Mouse (Mus musculus): ENCODE data around the gene Tmem51. TPM values are rescaled to one million over a fixed set of nuclear protein-coding genes. Genes with fewer than 3 reads are reported as not detected.

The Tmem51 gene
- polyA plus RNA-seq, 1 experiment, result 26.2 TPM

GRCm38 (mm10) chr4:141981475-141981874 lies 102.6 kb downstream of the Tmem51 start:
- DNase-seq, result no peak
- no peak overlapping the region for H3K4me3 ChIP-seq (replicated peaks; ENCODE audit: insufficient read depth, low read depth, low read length)
- H3K27me3 ChIP-seq (ENCODE audit: control insufficient read depth, insufficient read depth, low read length), result no peaks in the 10 kb centered on the region
- peaks cover 5% of the 10 kb centered on the region for H3K4me1 ChIP-seq (ENCODE audit: control insufficient read depth, insufficient read depth, low read length)
- WGBS, result 88% methylated on average over 3 of the region's 3 CpGs
- H3K27ac ChIP-seq (ENCODE audit: insufficient read depth, low read length), result no peak overlapping the region
- TF ChIP-seq CTCF (IDR thresholded peaks at IDR 0.05; ENCODE audit: borderline replicate concordance, insufficient read depth, low read depth, low read length), result no peak
- TF ChIP-seq POLR2A (IDR thresholded peaks at IDR 0.05; ENCODE audit: borderline replicate concordance, insufficient read depth, low read length), result no peak

Other genes starting within 250 kb of the Tmem51 start
- gene Ctrc, start 237.9 kb downstream of the Tmem51 start, polyA plus RNA-seq (2012; rRNA removed), result not detected in 2 replicates
- gene Efhd2, start 209.4 kb downstream of the Tmem51 start, polyA plus RNA-seq (2012; rRNA removed), result 141 and 152 TPM in 2 replicates
- gene Fhad1, start 69.2 kb downstream of the Tmem51 start, polyA plus RNA-seq (2012; rRNA removed), result 2.1 and 3.4 TPM in 2 replicates
- 73.3 and 75.7 TPM in 2 replicates for gene Kazn, start 155.1 kb upstream of the Tmem51 start, polyA plus RNA-seq (2012; rRNA removed)